Comparison of ENCODE assay signal across 20 mouse cellular contexts in genomic region chr11:53081310-53081709, GRCm38 (mm10).
A peak's percentile ranks its signal among the peaks of the same experiment; 100 is the strongest.
DNase-seq lines count a peak whose midpoint lies in the region; TF ChIP-seq lines count a peak whose summit lies in the region.
"Had no signal": no experiment of that assay in that cellular context is flagged by ENCODE, and none has a peak within 500 bp of the region (broad histone marks: within the 10 kb centered on the region; RNA-seq: fewer than 3 reads in every experiment).

No protein-coding gene starts in this region.

- intact Hi-C loops in gastrocnemius, adult 2 months (cut with DNase I), result loop anchor here (10.0 kb wide), 1 partner anchor 173 kb away; no protein-coding TSS in a partner anchor
- intact Hi-C loops in heart, postnatal 25 days (cut with DNase I), result no loop called here

- peak; percentile 69 for DNase-seq in gastrocnemius, adult 2 months
- DNase-seq in gastrocnemius, postnatal 4 days (ENCODE audit: low spot score in 2 of 2), result no peak
- peak; percentile 20 to 47 for DNase-seq in heart, adult 18-20 months
- no peak for DNase-seq in heart, postnatal 25 days (ENCODE audit: low spot score)
- DNase-seq in gastrocnemius, postnatal 25 days, result peak; percentile 48
- DNase-seq in skeletal muscle tissue, adult 2 months (ENCODE audit: low read depth, low spot score), result peak; percentile 47
- DNase-seq: adrenal gland, adult 8-10 months; adrenal gland, postnatal 36 days; cerebellum, adult 18-20 months; cerebellum, adult 9-10 months; cerebellum, postnatal 14 days; heart, postnatal 10 days; kidney, adult 11 months had no signal

- H3K27ac ChIP-seq in gastrocnemius, adult 2 months, result no peak overlapping the region
- H3K27ac ChIP-seq: forebrain, embryonic 10.5 days; forebrain, embryonic 13.5 days; heart, adult 2 months; heart, embryonic 15.5 days; hindbrain, embryonic 12.5 days; intestine, embryonic 15.5 days had no signal

- no peak for TF ChIP-seq CTCF in gastrocnemius, adult 2 months (IDR thresholded peaks at IDR 0.05)

- no peak overlapping the region for H3K4me3 ChIP-seq in gastrocnemius, adult 2 months
- H3K4me3 ChIP-seq: forebrain, embryonic 10.5 days; forebrain, embryonic 13.5 days; heart, adult 2 months; heart, embryonic 12.5 days; heart, embryonic 15.5 days; hindbrain, embryonic 12.5 days; intestine, embryonic 15.5 days had no signal

Comparison
In these comparisons a context has a peak if more than half of its experiments do, and no peak if none do; other contexts are left out.
1. DNase-seq: peak in gastrocnemius, adult 2 months (single experiment), heart, adult 18-20 months (2 of 2), gastrocnemius, postnatal 25 days (single experiment) and skeletal muscle tissue, adult 2 months (single experiment); none in gastrocnemius, postnatal 4 days (0 of 2) and heart, postnatal 25 days (single experiment).